Mouse (Mus musculus) myocyte (in vitro differentiated cells): Measurements from ENCODE around the gene Igf2r. TPM values are rescaled to one million over a fixed set of nuclear protein-coding genes. Genes with fewer than 3 reads are reported as not detected.
A peak's percentile ranks its signal among the peaks of the same experiment; 100 is the strongest.

Experiments
- H3K27me3 ChIP-seq: one replicate; pipeline ENCODE4 v1.6.1; 2011; ENCODE audit not compliant: control insufficient read depth, insufficient read depth, insufficient read length
- H3K36me3 ChIP-seq: one replicate; pipeline ENCODE4 v1.6.1; 2011; ENCODE audit not compliant: control insufficient read depth, insufficient read depth
- H3K4me2 ChIP-seq: one replicate; pipeline ENCODE4 v1.6.1; 2011; ENCODE audit warnings: low read depth, control low read depth
- H3K4me3 ChIP-seq: one replicate; pipeline ENCODE4 v1.5.1; 2011; ENCODE audit warnings: mild to moderate bottlenecking, control low read depth, moderate library complexity
- H3K79me2 ChIP-seq: one replicate; pipeline ENCODE4 v1.6.1; 2011; ENCODE audit not compliant: control insufficient read depth, insufficient read depth
- H3ac ChIP-seq: one replicate; pipeline ENCODE4 v1.6.1; 2011; ENCODE audit not compliant: control insufficient read depth, insufficient read length
- CEBPB ChIP-seq: IDR thresholded peaks from 2 replicates; pipeline ENCODE4 v1.6.1; 2011; ENCODE audit warnings: mild to moderate bottlenecking, moderate library complexity; ENCODE audit not compliant: poor library complexity, insufficient read depth, severe bottlenecking
- E2F4 ChIP-seq: IDR thresholded peaks from one replicate; pipeline ENCODE4 v1.6.1; 2011; ENCODE audit warnings: mild to moderate bottlenecking, control low read depth, moderate library complexity; ENCODE audit not compliant: insufficient read depth
- MAX ChIP-seq: IDR thresholded peaks from one replicate; pipeline ENCODE4 v1.6.1; 2011; ENCODE audit warnings: low read depth, mild to moderate bottlenecking, control low read depth
- MYOD1 ChIP-seq, 3 experiments: IDR thresholded peaks; one replicate each; pipeline ENCODE4 v1.6.1; 2011; ENCODE audit warnings: control low read depth in 2 of 3, low read depth in 2 of 3, mild to moderate bottlenecking in 2 of 3, moderate library complexity in 1 of 3; ENCODE audit not compliant: insufficient read length in 2 of 3, control insufficient read depth in 1 of 3
- MYOG ChIP-seq, 3 experiments: IDR thresholded peaks; one replicate each; pipeline ENCODE4 v1.6.1; 2011; ENCODE audit warnings: control low read depth in 2 of 3, low read depth in 2 of 3, mild to moderate bottlenecking in 2 of 3; ENCODE audit not compliant: insufficient read length in 2 of 3, control insufficient read depth in 1 of 3, insufficient read depth in 1 of 3
- POLR2A ChIP-seq: IDR thresholded peaks from one replicate; pipeline ENCODE4 v1.6.1; 2011; ENCODE audit warnings: low read depth, mild to moderate bottlenecking, control low read depth, moderate library complexity; ENCODE audit not compliant: insufficient read length
- POLR2AphosphoS2 ChIP-seq: IDR thresholded peaks from one replicate; pipeline ENCODE4 v1.6.1; 2011; ENCODE audit warnings: low read depth, control low read depth; ENCODE audit not compliant: insufficient read length
- REST ChIP-seq: IDR thresholded peaks from one replicate; pipeline ENCODE4 v1.6.1; 2011; ENCODE audit warnings: mild to moderate bottlenecking, control low read depth, moderate library complexity; ENCODE audit not compliant: insufficient read depth, insufficient read length
- SRF ChIP-seq: IDR thresholded peaks from one replicate; pipeline ENCODE4 v1.6.1; 2011; ENCODE audit warnings: low read depth; ENCODE audit not compliant: control insufficient read depth, insufficient read length
- TCF12 ChIP-seq: IDR thresholded peaks from one replicate; pipeline ENCODE4 v1.6.1; 2011; ENCODE audit warnings: mild to moderate bottlenecking, control low read depth; ENCODE audit not compliant: poor library complexity, insufficient read depth, severe bottlenecking
- TCF3 ChIP-seq: IDR thresholded peaks from one replicate; pipeline ENCODE4 v1.6.1; 2011; ENCODE audit warnings: low read depth, control low read depth; ENCODE audit not compliant: insufficient read length
- USF1 ChIP-seq: IDR thresholded peaks from one replicate; pipeline ENCODE4 v1.6.1; 2011; ENCODE audit warnings: low read depth, mild to moderate bottlenecking, control low read depth, moderate library complexity
- polyA plus RNA-seq: library from polyadenylated mRNA; unstranded; fragments of >200 nt; fragmentation: generic; extraction: Trizol; gene quantifications from one replicate; pipeline ENCODE4 v1.2.1, GENCODE M21; 2012; ENCODE audit warnings: missing spikeins

Gene Igf2r
- polyA plus RNA-seq, 1 experiment, result 21.6 TPM

DNA sequence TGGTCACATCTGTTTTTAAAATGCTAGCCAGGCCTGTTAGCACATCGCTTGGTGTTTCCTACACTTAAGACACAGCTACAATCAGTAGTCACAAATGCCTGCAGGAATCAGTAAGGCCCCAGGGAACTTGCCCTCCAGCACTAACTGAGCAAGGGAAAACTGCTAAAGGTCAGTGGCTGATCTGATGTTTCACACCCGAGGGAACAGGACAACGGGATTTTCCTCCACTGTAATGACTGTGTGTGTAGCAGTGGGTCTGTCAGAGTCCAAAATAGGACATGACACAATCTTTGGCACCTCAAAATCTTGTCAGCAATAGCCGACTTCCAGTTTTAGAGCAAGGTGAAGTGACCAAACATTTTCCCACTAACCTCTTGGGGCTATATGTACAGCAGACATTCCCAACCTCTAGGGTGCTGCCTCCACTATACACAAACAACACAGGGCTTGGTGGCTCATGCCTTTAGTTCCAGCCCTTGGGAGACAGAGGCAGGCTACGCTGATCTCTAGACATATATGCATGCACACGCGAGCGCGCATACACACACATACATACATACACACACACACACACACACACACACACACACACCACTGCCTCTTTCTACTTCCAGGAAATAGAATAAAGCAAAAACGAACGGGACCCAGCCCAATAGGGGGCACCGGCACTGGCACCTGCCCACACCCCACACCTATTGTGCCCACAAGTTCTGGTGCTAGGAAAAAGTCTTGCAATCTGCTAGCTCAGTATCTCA, 10.6 kb downstream of the Igf2r start:
- no peak overlapping the region for H3K4me3 ChIP-seq
- H3K4me2 ChIP-seq, result peak overlapping the region; percentile 57
- TF ChIP-seq TCF3, result no peak
- no peak for TF ChIP-seq SRF
- no peak for TF ChIP-seq MAX
- TF ChIP-seq MYOD1 (IDR thresholded peaks at IDR 0.05; ENCODE audit: control insufficient read depth in 1 of 3, insufficient read length in 2 of 3, low read depth in 2 of 3), result no peak
- TF ChIP-seq POLR2A, result no peak
- TF ChIP-seq E2F4, result no peak
- no peak for TF ChIP-seq TCF12
- no peak for TF ChIP-seq POLR2AphosphoS2
- TF ChIP-seq USF1, result no peak
- H3ac ChIP-seq, result no peak overlapping the region
- no peaks in the 10 kb centered on the region for H3K36me3 ChIP-seq
- no peaks in the 10 kb centered on the region for H3K27me3 ChIP-seq
- H3K79me2 ChIP-seq, result no peaks in the 10 kb centered on the region

DNA sequence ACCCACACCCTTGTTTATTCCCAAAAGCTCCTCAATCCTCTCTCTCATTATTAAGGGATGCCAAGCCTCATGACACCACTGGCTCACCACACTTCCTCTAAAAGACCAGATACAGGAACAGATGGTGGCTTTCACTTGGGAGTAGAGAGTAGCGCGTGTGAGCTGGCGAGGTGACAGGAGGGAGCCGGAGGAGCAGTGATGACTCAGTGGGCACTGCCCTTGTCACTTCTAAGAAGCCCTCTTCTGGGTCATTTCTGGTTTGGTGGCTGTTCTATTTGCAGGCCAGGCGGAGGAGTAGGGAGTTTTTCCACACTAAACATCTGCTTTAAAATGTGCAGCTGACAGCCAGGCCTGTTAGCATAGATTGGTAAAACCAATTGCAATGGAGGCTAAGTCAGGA, 11.5 kb downstream of the Igf2r start:
- Histone ChIP-seq H3K27me3 (no peaks in the 10 kb centered on the region), H3K4me2 (peak overlapping the region; percentile 57), H3K79me2 (no peaks in the 10 kb centered on the region), H3K4me3 (no peak overlapping the region), H3ac (no peak overlapping the region), H3K36me3 (no peaks in the 10 kb centered on the region)
- TF ChIP-seq MYOG (IDR thresholded peaks at IDR 0.05; ENCODE audit: control insufficient read depth in 1 of 3, insufficient read depth in 1 of 3, insufficient read length in 2 of 3, low read depth in 2 of 3), result peak in 2 of 3 experiments; percentile 55 to 83
- peak; percentile 18 for TF ChIP-seq TCF12
- no peak for TF ChIP-seq CEBPB
- peak in 1 of 3 experiments; percentile 71 for TF ChIP-seq MYOD1 (IDR thresholded peaks at IDR 0.05; ENCODE audit: control insufficient read depth in 1 of 3, insufficient read length in 2 of 3, low read depth in 2 of 3)
- no peak for TF ChIP-seq POLR2A
- no peak for TF ChIP-seq MAX
- no peak for TF ChIP-seq REST
- no peak for TF ChIP-seq POLR2AphosphoS2
- no peak for TF ChIP-seq TCF3

- no peaks in the 10 kb centered on the region for H3K36me3 ChIP-seq
- H3K27me3 ChIP-seq, result no peaks in the 10 kb centered on the region
- no peaks in the 10 kb centered on the region for H3K79me2 ChIP-seq
- peak overlapping the region; percentile 7 for H3K4me2 ChIP-seq
- TF ChIP-seq USF1 (no peak), MYOG (IDR thresholded peaks at IDR 0.05; ENCODE audit: control insufficient read depth in 1 of 3, insufficient read depth in 1 of 3, insufficient read length in 2 of 3, low read depth in 2 of 3) (peak in 1 of 3 experiments; percentile 8)
- H3K4me3 ChIP-seq, result no peak overlapping the region
- H3ac ChIP-seq, result no peak overlapping the region
Measured at GRCm38 (mm10) chr17:12757161-12757560, 12.3 kb downstream of the Igf2r start.

- no peaks in the 10 kb centered on the region for H3K36me3 ChIP-seq
- no peak overlapping the region for H3K4me2 ChIP-seq
- H3ac ChIP-seq, result no peak overlapping the region
- H3K27me3 ChIP-seq, result no peaks in the 10 kb centered on the region
- no peaks in the 10 kb centered on the region for H3K79me2 ChIP-seq
- H3K4me3 ChIP-seq, result no peak overlapping the region
- no peak for TF ChIP-seq TCF12
- no peak for TF ChIP-seq SRF
- TF ChIP-seq REST, result no peak
- peak; percentile 44 for TF ChIP-seq TCF3
- peak in 2 of 3 experiments; percentile 55 to 91 for TF ChIP-seq MYOG (IDR thresholded peaks at IDR 0.05; ENCODE audit: control insufficient read depth in 1 of 3, insufficient read depth in 1 of 3, insufficient read length in 2 of 3, low read depth in 2 of 3)
- TF ChIP-seq USF1, result no peak
- peak in 2 of 3 experiments; percentile 66 to 79 for TF ChIP-seq MYOD1 (IDR thresholded peaks at IDR 0.05; ENCODE audit: control insufficient read depth in 1 of 3, insufficient read length in 2 of 3, low read depth in 2 of 3)
Measured at GRCm38 (mm10) chr17:12755951-12756350, 13.5 kb downstream of the Igf2r start.

- no peak overlapping the region for H3K4me3 ChIP-seq
Measured at GRCm38 (mm10) chr17:12755146-12755545, 14.3 kb downstream of the Igf2r start.

More at GRCm38 (mm10) chr17:12755146-12755545, 14.3 kb downstream of the Igf2r start:
- TF ChIP-seq SRF (no peak), TCF12 (no peak), MAX (no peak), TCF3 (no peak), POLR2A (no peak), CEBPB (no peak)
- no peak overlapping the region for H3K4me2 ChIP-seq
- no peaks in the 10 kb centered on the region for H3K36me3 ChIP-seq
- H3ac ChIP-seq, result no peak overlapping the region
- H3K27me3 ChIP-seq, result no peaks in the 10 kb centered on the region
- H3K79me2 ChIP-seq, result no peaks in the 10 kb centered on the region
